Mouse (Mus musculus): ENCODE data around the gene Mcrip1. TPM values are rescaled to one million over a fixed set of nuclear protein-coding genes. Genes with fewer than 3 reads are reported as not detected.

Mcrip1 gene
- 144 TPM for polyA plus RNA-seq (2017; shearing (Covaris generic))

GRCm38 (mm10) chr11:120549168-120549945, at the start of gene Mcrip1:
Gene Mcrip1 (minus strand): TSS chr11:120549727.

GRCm38 (mm10) chr11:120598283-120598989, 48.9 kb upstream of the Mcrip1 start, which contains the start of the genes Alyref and Anapc11:
Gene Alyref (minus strand): TSS chr11:120598365.
Gene Anapc11 (plus strand): TSS chr11:120598421.

GRCm38 (mm10) chr11:120581490-120582267, 32.2 kb upstream of the Mcrip1 start, which contains the start of gene Arhgdia:
Gene Arhgdia (minus strand): TSS chr11:120581624.

GRCm38 (mm10) chr11:120572752-120573584, 23.4 kb upstream of the Mcrip1 start, which contains the start of gene P4hb:
Gene P4hb (minus strand): TSS chr11:120573253.

GRCm38 (mm10) chr11:120550810-120551440, 1.4 kb upstream of the Mcrip1 start, which contains the start of gene Ppp1r27:
Gene Ppp1r27 (minus strand): TSS chr11:120551132.

GRCm38 (mm10) chr11:120530085-120530964, 19.2 kb downstream of the Mcrip1 start, which contains the start of gene Gcgr:
Gene Gcgr (plus strand): TSS chr11:120530699.

Other genes with a start within 250 kb of the Mcrip1 start
- 2,226 TPM for gene Actg1, start 201.2 kb downstream of the Mcrip1 start, polyA plus RNA-seq (2017; shearing (Covaris generic))
- gene Fscn2, start 188.2 kb downstream of the Mcrip1 start, polyA plus RNA-seq (2017; shearing (Covaris generic)) = 0.68 TPM
- 29.6 TPM for gene Faap100, start 171.0 kb downstream of the Mcrip1 start, polyA plus RNA-seq (2017; shearing (Covaris generic))
- gene Nploc4, start 112.0 kb downstream of the Mcrip1 start, polyA plus RNA-seq (2017; shearing (Covaris generic)) = 54.4 TPM
- not detected for gene Tspan10, start 107.1 kb downstream of the Mcrip1 start, polyA plus RNA-seq (2017; shearing (Covaris generic))
- gene Pde6g, start 96.2 kb downstream of the Mcrip1 start, polyA plus RNA-seq (2017; shearing (Covaris generic)) = 0.35 TPM
- 14.6 TPM for gene Oxld1, start 91.7 kb downstream of the Mcrip1 start, polyA plus RNA-seq (2017; shearing (Covaris generic))
- 50.7 TPM for gene Ccdc137, start 91.6 kb downstream of the Mcrip1 start, polyA plus RNA-seq (2017; shearing (Covaris generic))
- 36.3 TPM for gene Arl16, start 82.1 kb downstream of the Mcrip1 start, polyA plus RNA-seq (2017; shearing (Covaris generic))
- gene Mrpl12, start 65.1 kb downstream of the Mcrip1 start, polyA plus RNA-seq (2017; shearing (Covaris generic)) = 70.7 TPM
- 8.9 TPM for gene Slc25a10, start 57.9 kb downstream of the Mcrip1 start, polyA plus RNA-seq (2017; shearing (Covaris generic))
- not detected for gene Gcgr, start 19.0 kb downstream of the Mcrip1 start, polyA plus RNA-seq (2017; shearing (Covaris generic))
- not detected for gene Ppp1r27, start 1.4 kb upstream of the Mcrip1 start, polyA plus RNA-seq (2017; shearing (Covaris generic))
- gene P4hb, start 23.5 kb upstream of the Mcrip1 start, polyA plus RNA-seq (2017; shearing (Covaris generic)) = 244 TPM
- gene Arhgdia, start 31.9 kb upstream of the Mcrip1 start, polyA plus RNA-seq (2017; shearing (Covaris generic)) = 800 TPM
- 327 TPM for gene Alyref, start 48.6 kb upstream of the Mcrip1 start, polyA plus RNA-seq (2017; shearing (Covaris generic))
- 115 TPM for gene Anapc11, start 48.7 kb upstream of the Mcrip1 start, polyA plus RNA-seq (2017; shearing (Covaris generic))
- 1.2 TPM for gene Npb, start 58.8 kb upstream of the Mcrip1 start, polyA plus RNA-seq (2017; shearing (Covaris generic))
- gene Pcyt2, start 68.2 kb upstream of the Mcrip1 start, polyA plus RNA-seq (2017; shearing (Covaris generic)) = 159 TPM
- gene Sirt7, start 75.5 kb upstream of the Mcrip1 start, polyA plus RNA-seq (2017; shearing (Covaris generic)) = 300 TPM
- gene Mafg, start 83.9 kb upstream of the Mcrip1 start, polyA plus RNA-seq (2017; shearing (Covaris generic)) = 17.6 TPM
- gene Pycr1, start 94.0 kb upstream of the Mcrip1 start, polyA plus RNA-seq (2017; shearing (Covaris generic)) = 1.2 TPM
- 0.41 TPM for gene Myadml2, start 98.4 kb upstream of the Mcrip1 start, polyA plus RNA-seq (2017; shearing (Covaris generic))
- not detected for gene Notum, start 111.4 kb upstream of the Mcrip1 start, polyA plus RNA-seq (2017; shearing (Covaris generic))
- 178 TPM for gene Aspscr1, start 123.2 kb upstream of the Mcrip1 start, polyA plus RNA-seq (2017; shearing (Covaris generic))
- gene Cenpx, start 164.0 kb upstream of the Mcrip1 start, polyA plus RNA-seq (2017; shearing (Covaris generic)) = 114 TPM
- 67.6 TPM for gene Lrrc45, start 164.2 kb upstream of the Mcrip1 start, polyA plus RNA-seq (2017; shearing (Covaris generic))
- gene Rac3, start 171.7 kb upstream of the Mcrip1 start, polyA plus RNA-seq (2017; shearing (Covaris generic)) = 1.8 TPM
- 14.3 TPM for gene Dcxr, start 177.6 kb upstream of the Mcrip1 start, polyA plus RNA-seq (2017; shearing (Covaris generic))
- 0.59 TPM for gene Cbr2, start 182.4 kb upstream of the Mcrip1 start, polyA plus RNA-seq (2017; shearing (Covaris generic))
- gene Hmga1b, start 213.1 kb upstream of the Mcrip1 start, polyA plus RNA-seq (2017; shearing (Covaris generic)) = 29.4 TPM
- gene Rfng, start 234.5 kb upstream of the Mcrip1 start, polyA plus RNA-seq (2017; shearing (Covaris generic)) = 39.3 TPM
- 159 TPM for gene Gps1, start 234.5 kb upstream of the Mcrip1 start, polyA plus RNA-seq (2017; shearing (Covaris generic))
- 83.8 TPM for gene Dus1l, start 246.7 kb upstream of the Mcrip1 start, polyA plus RNA-seq (2017; shearing (Covaris generic))

All from CD4-positive, CD25-positive, alpha-beta regulatory T cell (primary cell).